Mouse (Mus musculus): ENCODE measurements around the gene Scoc. TPM values are rescaled to one million over a fixed set of nuclear protein-coding genes. Genes with fewer than 3 reads are reported as not detected.
"Not testable (repeated sequence)": the region's sequence is repeated elsewhere in the genome, so short reads cannot be mapped to it uniquely, and the experiment has no call there.

Scoc gene
- 10 to 100 TPM; 40.3 to 49.4 TPM for total RNA-seq (2021)
- long read RNA-seq, experiment 1, transcript Scoc-203 (4 exons, 409 nt), result major isoform, 37 of 40 reads
- long read RNA-seq, experiment 1, partial matches to known transcripts, result 0 of 40 reads
- long read RNA-seq, experiment 1, other reads (novel, unspliced or antisense), result 1 of 40 reads
- long read RNA-seq, experiment 2, transcript Scoc-203 (4 exons, 409 nt), result major isoform, 26 of 30 reads
- long read RNA-seq, experiment 2, partial matches to known transcripts, result 0 of 30 reads
- long read RNA-seq, experiment 2, other reads (novel, unspliced or antisense), result 3 of 30 reads

GRCm38 (mm10) chr8:83458222-83458621 is at the start of gene Scoc:
Gene Scoc (minus strand): TSS chr8:83458391.
- DNase-seq (ENCODE audit: low spot score in 2 of 2), result no peak

GRCm38 (mm10) chr8:83459606-83460005 is 1.4 kb upstream of the Scoc start:
- no peak for DNase-seq (ENCODE audit: low spot score in 2 of 2)

- DNase-seq (ENCODE audit: low spot score in 2 of 2), result no peak
Measured at GRCm38 (mm10) chr8:83457121-83457520, 1.1 kb downstream of the Scoc start.

GRCm38 (mm10) chr8:83451056-83451455 is 7.1 kb downstream of the Scoc start:
- no peak for DNase-seq (ENCODE audit: low spot score in 2 of 2)

GRCm38 (mm10) chr8:83449960-83450359 is 8.2 kb downstream of the Scoc start:
- no peak for DNase-seq (ENCODE audit: low spot score in 2 of 2)

GRCm38 (mm10) chr8:83443052-83443400 is 15.2 kb downstream of the Scoc start:
- no peak for DNase-seq (ENCODE audit: low spot score in 2 of 2)

- DNase-seq (ENCODE audit: low spot score in 2 of 2), result peak; percentile 97 to 99
Measured at GRCm38 (mm10) chr8:83442243-83443051, 15.7 kb downstream of the Scoc start.

- no peak for DNase-seq (ENCODE audit: low spot score in 2 of 2)
Measured at GRCm38 (mm10) chr8:83441656-83442242, 16.4 kb downstream of the Scoc start.

- no peak for DNase-seq (ENCODE audit: low spot score in 2 of 2)
Measured at GRCm38 (mm10) chr8:83437077-83437476, 21.1 kb downstream of the Scoc start.

GRCm38 (mm10) chr8:83429071-83429524 is 29.1 kb downstream of the Scoc start:
- no peak for DNase-seq (ENCODE audit: low spot score in 2 of 2)

- DNase-seq (ENCODE audit: low spot score in 2 of 2), result not testable (repeated sequence)
Measured at GRCm38 (mm10) chr8:83428621-83429020, 29.6 kb downstream of the Scoc start.

- no peak for DNase-seq (ENCODE audit: low spot score in 2 of 2)
Measured at GRCm38 (mm10) chr8:83426949-83427348, 31.2 kb downstream of the Scoc start.

- no peak for DNase-seq (ENCODE audit: low spot score in 2 of 2)
Measured at GRCm38 (mm10) chr8:83426104-83426759, 32.0 kb downstream of the Scoc start.

- DNase-seq (ENCODE audit: low spot score in 2 of 2), result no peak
Measured at GRCm38 (mm10) chr8:83425202-83425601, 33.0 kb downstream of the Scoc start.

GRCm38 (mm10) chr8:83423032-83423825 is 35.0 kb downstream of the Scoc start:
- no peak for DNase-seq (ENCODE audit: low spot score in 2 of 2)

- DNase-seq (ENCODE audit: low spot score in 2 of 2), result no peak
Measured at GRCm38 (mm10) chr8:83421354-83421753, 36.8 kb downstream of the Scoc start.

GRCm38 (mm10) chr8:83418805-83419516 is 39.2 kb downstream of the Scoc start:
- no peak for DNase-seq (ENCODE audit: low spot score in 2 of 2)

GRCm38 (mm10) chr8:83417970-83418369 is 40.2 kb downstream of the Scoc start:
- no peak for DNase-seq (ENCODE audit: low spot score in 2 of 2)

- DNase-seq (ENCODE audit: low spot score in 2 of 2), result no peak
Measured at GRCm38 (mm10) chr8:83416878-83417277, 41.3 kb downstream of the Scoc start.

- DNase-seq (ENCODE audit: low spot score in 2 of 2), result no peak
Measured at GRCm38 (mm10) chr8:83408496-83408895, 49.7 kb downstream of the Scoc start.

All from gastrocnemius, postnatal 4 days (tissue).